In genomic region chr11:50602356-50603081, GRCm38 (mm10) we compare ENCODE assay signal across 8 mouse cellular contexts. TPM values are rescaled to one million over a fixed set of nuclear protein-coding genes. Genes with fewer than 3 reads are reported as not detected.
DNase-seq lines count a peak whose midpoint lies in the region; ATAC-seq lines count a peak whose summit lies in the region.

No protein-coding gene starts in this region.

- peak overlapping the region; percentile 55 for H3K4me3 ChIP-seq in forebrain, embryonic 14.5 days (ENCODE audit: low read depth, low read length)
- peak overlapping the region; percentile 76 for H3K4me3 ChIP-seq in hindbrain, embryonic 10.5 days
- H3K4me3 ChIP-seq in liver, embryonic 11.5 days (ENCODE audit: low read depth, low read length), result peak overlapping the region; percentile 51
- H3K4me3 ChIP-seq in neural tube, embryonic 14.5 days (ENCODE audit: low read depth, low read length), result peak overlapping the region; percentile 59

- peak; percentile 57 for ATAC-seq in forebrain, embryonic 14.5 days
- no peak for ATAC-seq in liver, embryonic 11.5 days (replicated peaks; ENCODE audit: low FRiP score)
- peak; percentile 30 for ATAC-seq in neural tube, embryonic 14.5 days (ENCODE audit: low read depth)
- ATAC-seq in megakaryocyte-erythroid progenitor cell, adult 5-6 weeks (replicated peaks; ENCODE audit: low FRiP score, low TSS enrichment, poor library complexity, severe bottlenecking), result no peak

- H3K9ac ChIP-seq in forebrain, embryonic 14.5 days (ENCODE audit: low read length), result peak overlapping the region; percentile 62
- no peak overlapping the region for H3K9ac ChIP-seq in liver, embryonic 11.5 days (ENCODE audit: low read depth, low read length)
- H3K9ac ChIP-seq in neural tube, embryonic 14.5 days (replicated peaks; ENCODE audit: low read depth, low read length), result peak overlapping the region; percentile 46

- WGBS in forebrain, embryonic 14.5 days, result 1% methylated on average over 59 of the region's 59 CpGs
- WGBS in hindbrain, embryonic 10.5 days, result under 1% methylated on average over 59 of the region's 59 CpGs
- WGBS in liver, embryonic 11.5 days, result 2% methylated on average over 59 of the region's 59 CpGs
- under 1% methylated on average over 57 of the region's 59 CpGs for WGBS in neural tube, embryonic 14.5 days

- H3K27ac ChIP-seq in forebrain, embryonic 14.5 days (ENCODE audit: low read depth, low read length), result no peak overlapping the region
- H3K27ac ChIP-seq in hindbrain, embryonic 10.5 days, result peak overlapping the region; percentile 68
- H3K27ac ChIP-seq in liver, embryonic 11.5 days (ENCODE audit: low read depth, low read length), result no peak overlapping the region
- H3K27ac ChIP-seq in neural tube, embryonic 14.5 days (ENCODE audit: low read depth, low read length), result no peak overlapping the region

- H3K27me3 ChIP-seq in forebrain, embryonic 14.5 days (replicated peaks; ENCODE audit: control insufficient read depth, insufficient read depth, low read length), result peaks cover 52% of the 10 kb centered on the region
- H3K27me3 ChIP-seq in hindbrain, embryonic 10.5 days (ENCODE audit: insufficient read depth, poor library complexity, severe bottlenecking), result peaks cover 86% of the 10 kb centered on the region
- peaks cover 68% of the 10 kb centered on the region for H3K27me3 ChIP-seq in liver, embryonic 11.5 days (replicated peaks; ENCODE audit: control insufficient read depth, insufficient read depth, low read length)
- peaks cover 32% of the 10 kb centered on the region for H3K27me3 ChIP-seq in neural tube, embryonic 14.5 days (ENCODE audit: control insufficient read depth, insufficient read depth, low read length)

- H3K4me1 ChIP-seq in forebrain, embryonic 14.5 days (ENCODE audit: control insufficient read depth, insufficient read depth, low read length), result peaks cover 11% of the 10 kb centered on the region
- H3K4me1 ChIP-seq in hindbrain, embryonic 10.5 days (replicated peaks), result peaks cover 26% of the 10 kb centered on the region
- no peaks in the 10 kb centered on the region for H3K4me1 ChIP-seq in liver, embryonic 11.5 days (replicated peaks; ENCODE audit: control insufficient read depth, insufficient read depth, low read length)
- peaks cover 11% of the 10 kb centered on the region for H3K4me1 ChIP-seq in neural tube, embryonic 14.5 days (ENCODE audit: control insufficient read depth, insufficient read depth, low read length)

- peak; percentile 20 for DNase-seq in cerebellum, adult 11 months
- no peak for DNase-seq in cerebellum, adult 11-12 months
- DNase-seq in ZHBTc4 (ENCODE audit: low read depth, low spot score), result peak; percentile 71
- peak; percentile 22 for DNase-seq in forebrain, embryonic 14.5 days (ENCODE audit: low spot score)
- peak; percentile 66 for DNase-seq in hindbrain, embryonic 10.5 days (ENCODE audit: low spot score)
- peak; percentile 41 for DNase-seq in liver, embryonic 11.5 days (ENCODE audit: low spot score)

- H3K9me3 ChIP-seq in forebrain, embryonic 14.5 days (replicated peaks; ENCODE audit: control insufficient read depth, low read length), result no peaks in the 10 kb centered on the region
- no peaks in the 10 kb centered on the region for H3K9me3 ChIP-seq in hindbrain, embryonic 10.5 days
- no peaks in the 10 kb centered on the region for H3K9me3 ChIP-seq in liver, embryonic 11.5 days (ENCODE audit: control insufficient read depth, low read length)
- no peaks in the 10 kb centered on the region for H3K9me3 ChIP-seq in neural tube, embryonic 14.5 days (ENCODE audit: control insufficient read depth, low read length)

- no peaks in the 10 kb centered on the region for H3K36me3 ChIP-seq in forebrain, embryonic 14.5 days (ENCODE audit: control insufficient read depth, insufficient read depth, low read length)
- H3K36me3 ChIP-seq in hindbrain, embryonic 10.5 days, result no peaks in the 10 kb centered on the region
- H3K36me3 ChIP-seq in liver, embryonic 11.5 days (ENCODE audit: control insufficient read depth, insufficient read depth, low read length), result no peaks in the 10 kb centered on the region
- H3K36me3 ChIP-seq in neural tube, embryonic 14.5 days (ENCODE audit: control insufficient read depth, insufficient read depth, low read length), result no peaks in the 10 kb centered on the region

- H3K4me2 ChIP-seq in forebrain, embryonic 14.5 days (ENCODE audit: low read length), result peak overlapping the region; percentile 100
- peak overlapping the region; percentile 72 for H3K4me2 ChIP-seq in liver, embryonic 11.5 days
- H3K4me2 ChIP-seq in neural tube, embryonic 14.5 days (ENCODE audit: low read depth, low read length), result peak overlapping the region; percentile 100

RNA-seq across cellular contexts. Expression of gene Adamts2, which starts 0.6 kb away (rescaled TPM):
- polyA plus RNA-seq in forebrain, embryonic 14.5 days (2014; fragmentation: Nextera tagmentation; extraction: Ambion mirVana), result 0.69 and 2.1 TPM in 2 replicates
- polyA plus RNA-seq in hindbrain, embryonic 10.5 days (2016; fragmentation: Nextera tagmentation; extraction: Ambion mirVana), result 1.3 and 2.8 TPM in 2 replicates
- 3.4 and 4.2 TPM in 2 replicates for polyA plus RNA-seq in liver, embryonic 11.5 days (2014; fragmentation: Nextera tagmentation; extraction: Ambion mirVana)
- 2.4 and 5.7 TPM in 2 replicates for polyA plus RNA-seq in neural tube, embryonic 14.5 days (2014; fragmentation: Nextera tagmentation; extraction: Ambion mirVana)
- total RNA-seq in megakaryocyte-erythroid progenitor cell, adult 5-6 weeks (2014; fragmentation: Nextera tagmentation), result not detected in 2 replicates
- not detected in 2 replicates for total RNA-seq in megakaryocyte-erythroid progenitor cell, adult 5-6 weeks (2017)

Comparison
In these comparisons a context has a peak if more than half of its experiments do, and no peak if none do; other contexts are left out.
1. ATAC-seq: peak in forebrain, embryonic 14.5 days (single experiment) and neural tube, embryonic 14.5 days (single experiment); none in liver, embryonic 11.5 days (single experiment) and megakaryocyte-erythroid progenitor cell, adult 5-6 weeks (single experiment).
2. Peak in every context shown above with its lines, with median percentiles within 50 percentile points of each other: H3K4me2 ChIP-seq and H3K4me3 ChIP-seq.